Mouse (Mus musculus) brain, embryonic 14.5 days (tissue): ENCODE results near the gene Areg.

ENCODE experiments used
- CTCF ChIP-seq: fragments of 200-500 bp; IDR thresholded peaks from 2 replicates; pipeline ENCODE4 v1.5.1; 2012; ENCODE audit warnings: inconsistent platforms, mild to moderate bottlenecking, moderate library complexity, borderline replicate concordance; ENCODE audit not compliant: insufficient read depth, insufficient read length; ENCODE audit errors: extremely low read depth
- POLR2A ChIP-seq: fragments of 200-500 bp; IDR thresholded peaks from 2 replicates; pipeline ENCODE4 v1.6.1; 2012; ENCODE audit warnings: mild to moderate bottlenecking, inconsistent platforms, borderline replicate concordance; ENCODE audit not compliant: poor library complexity, insufficient read depth, insufficient read length, severe bottlenecking; ENCODE audit errors: extremely low read depth

- TF ChIP-seq CTCF (no peak), POLR2A (no peak)
Measured at GRCm38 (mm10) chr5:91176397-91176796, 37.0 kb downstream of the Areg start.
